Mouse (Mus musculus) splenic B cell, adult 2 months (primary cell): ENCODE data around the gene Aqp1.

Source experiments
- DNase-seq: peaks from one replicate; pipeline ENCODE4 v3.0.0-alpha.2; 2011; ENCODE audit warnings: low read depth, low spot score
- H3K27me3 ChIP-seq: 2 replicates; pipeline ENCODE4 v1.6.1; 2012; ENCODE audit warnings: mild to moderate bottlenecking, low read length, moderate library complexity, mixed read lengths; ENCODE audit not compliant: control insufficient read depth, poor library complexity, insufficient read depth, severe bottlenecking
- H3K36me3 ChIP-seq: 2 replicates; pipeline ENCODE4 v1.6.1; 2012; ENCODE audit warnings: mild to moderate bottlenecking, low read length, moderate library complexity, mixed read lengths; ENCODE audit not compliant: control insufficient read depth, poor library complexity, insufficient read depth, severe bottlenecking

Aqp1 gene

GRCm38 (mm10) chr6:55394854-55395253 is 58.6 kb downstream of the Aqp1 start:
- H3K27me3 ChIP-seq = no peaks in the 10 kb centered on the region
- DNase-seq = no peak
- H3K36me3 ChIP-seq = no peaks in the 10 kb centered on the region

- no peaks in the 10 kb centered on the region for H3K36me3 ChIP-seq
- no peaks in the 10 kb centered on the region for H3K27me3 ChIP-seq
- DNase-seq = no peak
Measured at GRCm38 (mm10) chr6:55396176-55396575, 59.9 kb downstream of the Aqp1 start.

- H3K27me3 ChIP-seq = no peaks in the 10 kb centered on the region
- DNase-seq = no peak
- H3K36me3 ChIP-seq = no peaks in the 10 kb centered on the region
Measured at GRCm38 (mm10) chr6:55396622-55397041, 60.4 kb downstream of the Aqp1 start.
